Mouse (Mus musculus) cerebellum, adult 11 months (tissue): ENCODE data around the gene Brsk2.

Experiments
- DNase-seq: peaks from one replicate; pipeline ENCODE4 v3.0.0; 2022

The Brsk2 gene

DNA sequence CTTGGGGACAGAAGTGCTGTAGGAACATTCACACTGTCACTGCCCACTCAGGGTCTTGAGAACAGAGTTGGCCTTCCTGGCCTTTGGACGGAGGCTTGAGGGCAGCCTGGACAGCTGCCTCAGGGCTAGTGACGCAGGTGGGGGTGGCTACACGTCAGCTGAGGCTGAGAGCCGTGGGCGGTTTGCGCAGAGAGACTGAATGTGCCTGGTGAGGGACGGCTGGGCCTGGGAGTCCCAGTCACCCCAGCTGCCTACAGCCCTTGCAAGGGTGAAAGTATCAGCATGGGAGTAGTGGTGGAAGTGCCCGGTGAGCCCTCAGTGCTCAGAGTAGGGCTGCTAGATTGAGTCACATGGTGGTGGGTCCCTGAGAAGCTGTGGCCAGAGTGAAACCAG is 6.6 kb downstream of the Brsk2 start:
- no peak for DNase-seq

DNA sequence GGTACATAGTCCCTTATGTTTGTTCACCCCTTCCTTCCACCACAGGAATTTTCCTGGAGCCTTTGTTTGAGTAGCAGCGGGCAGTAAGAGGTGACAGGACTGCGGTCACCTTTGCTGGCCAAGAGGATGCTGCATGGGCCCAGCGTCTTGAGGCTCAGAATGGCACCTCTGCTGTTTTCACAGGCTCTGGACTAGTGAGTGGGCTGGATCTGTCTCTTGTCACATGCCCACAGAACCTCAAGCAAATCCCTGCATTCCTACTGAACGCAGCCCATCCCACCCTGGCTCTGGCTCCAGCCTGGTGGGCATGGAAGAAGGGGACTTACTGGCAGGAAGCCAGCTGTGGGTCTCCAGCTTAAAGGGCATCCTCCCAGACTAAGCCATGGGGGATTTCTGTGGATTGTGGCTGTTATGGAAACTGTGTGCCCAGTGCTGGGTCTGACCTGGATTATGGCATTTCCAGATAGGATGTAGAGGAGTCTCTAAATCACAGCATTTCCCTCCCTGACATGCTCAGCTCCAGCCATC is 8.0 kb downstream of the Brsk2 start:
- no peak for DNase-seq

DNA sequence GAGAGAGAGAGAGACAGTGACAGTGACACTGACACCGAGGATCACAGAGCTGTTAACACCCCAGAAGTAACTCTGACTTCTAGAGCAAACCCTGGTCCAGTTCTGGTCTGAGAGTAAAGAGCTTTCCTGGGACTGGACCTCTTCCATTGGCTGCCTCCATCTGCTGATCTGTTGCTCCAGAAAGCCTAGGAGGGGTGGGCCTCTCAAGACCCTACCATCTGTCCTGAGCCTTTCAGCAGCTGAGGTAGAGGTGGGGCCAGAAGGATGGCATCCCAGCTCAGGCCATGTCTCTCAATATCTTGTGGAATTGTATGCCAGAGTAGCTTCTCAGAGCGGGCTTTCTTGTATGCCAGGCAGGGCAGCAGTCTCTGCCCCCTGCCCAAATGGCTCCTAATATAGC is 8.7 kb downstream of the Brsk2 start:
- DNase-seq = no peak

DNA sequence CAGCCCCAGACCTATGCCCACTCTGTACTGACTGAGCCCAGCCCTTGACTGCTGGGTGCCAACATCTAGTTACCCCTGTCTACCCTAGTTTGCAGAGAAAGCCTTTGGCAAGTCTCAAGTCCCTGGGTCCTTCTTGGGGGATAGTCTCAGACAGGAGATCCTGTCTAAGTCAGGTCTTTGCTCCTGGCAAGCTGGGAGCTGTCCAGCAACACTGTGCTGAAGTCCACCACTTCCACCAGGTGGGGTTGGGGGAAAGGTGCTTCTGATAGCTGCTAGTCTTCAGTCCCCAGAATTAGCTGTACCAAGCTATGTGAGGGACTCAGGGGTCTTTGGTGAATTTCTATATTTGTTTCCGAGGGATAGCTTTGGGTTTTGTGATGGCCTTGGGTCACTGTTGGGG is 9.6 kb downstream of the Brsk2 start:
- no peak for DNase-seq

DNA sequence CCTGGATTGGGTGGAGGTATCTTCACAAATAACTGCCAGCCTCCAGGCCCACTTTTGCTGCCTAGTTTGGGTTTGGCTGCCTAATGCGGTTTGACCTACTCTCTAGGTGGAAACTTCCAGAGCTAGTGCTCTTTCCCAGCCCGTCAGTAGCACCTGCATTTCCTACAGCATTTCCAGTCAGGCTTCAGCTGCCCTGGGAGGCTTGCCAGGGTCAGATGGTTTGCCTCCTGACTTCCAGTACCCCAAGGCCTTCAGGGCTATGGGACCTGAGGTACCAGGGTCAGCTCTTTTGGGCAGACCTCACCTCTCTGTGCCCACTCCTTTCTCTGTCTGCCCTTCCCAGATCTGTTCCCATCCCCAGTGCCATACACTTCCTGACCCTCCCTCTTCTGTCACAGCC is 11.4 kb downstream of the Brsk2 start:
- peak; percentile 57 for DNase-seq

DNA sequence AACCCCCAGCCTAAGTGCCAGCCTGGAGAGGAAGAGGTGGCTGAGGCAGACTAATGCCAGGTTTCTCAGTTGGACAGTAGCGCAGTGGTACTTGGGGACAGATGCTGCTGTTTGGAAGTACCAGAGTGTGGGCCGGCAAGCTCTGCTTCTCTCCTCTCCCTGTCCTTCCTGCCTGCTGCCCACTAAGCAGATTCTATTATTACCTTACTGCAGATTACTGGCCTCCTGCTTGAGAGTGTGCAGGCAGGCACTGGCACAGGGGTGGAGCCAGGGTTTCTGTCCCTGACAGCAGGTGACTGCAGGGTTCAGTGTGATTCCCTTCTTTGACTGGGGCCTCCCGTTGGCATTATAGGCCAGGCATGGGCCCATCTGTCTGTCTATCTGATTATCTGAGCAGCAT is 11.9 kb downstream of the Brsk2 start:
- peak; percentile 56 for DNase-seq

DNA sequence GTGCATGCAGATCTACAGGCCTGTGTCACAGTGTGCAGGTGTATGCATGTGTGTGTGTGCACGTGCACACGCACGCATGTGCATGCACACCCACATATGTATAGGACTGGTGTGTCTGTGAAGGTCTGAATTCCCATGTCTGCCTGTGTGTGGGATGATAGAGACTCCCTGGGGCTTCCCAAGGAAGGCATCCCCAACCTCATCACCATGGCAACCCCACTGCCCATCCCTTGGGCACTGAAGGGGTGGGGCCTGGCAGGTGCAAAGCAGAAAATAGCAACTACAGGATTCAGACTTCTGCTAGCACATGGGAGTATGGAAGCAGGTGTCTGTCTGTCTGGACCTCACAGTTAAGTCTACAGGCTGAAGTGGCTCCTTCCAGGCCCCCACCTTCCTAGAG is 13.0 kb downstream of the Brsk2 start:
- no peak for DNase-seq

DNA sequence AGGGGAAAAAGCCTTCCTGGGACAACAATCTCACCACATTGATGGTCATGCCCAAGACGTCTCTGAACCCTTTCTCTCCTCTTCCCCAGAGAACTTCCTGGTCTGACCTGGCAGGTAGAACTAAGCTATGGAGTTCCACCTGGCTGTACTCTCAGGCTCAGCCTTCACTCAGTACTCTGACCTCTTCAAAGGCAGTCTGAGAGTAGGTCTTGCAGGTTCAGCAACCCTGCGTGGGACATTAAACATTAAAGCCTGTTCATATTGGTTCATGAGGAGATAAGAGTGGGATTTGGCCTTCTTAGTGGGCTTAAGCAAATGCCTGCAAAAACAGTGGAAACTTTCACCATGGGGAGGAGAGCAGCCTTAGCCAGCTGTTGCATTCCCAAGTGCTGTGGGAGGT is 16.7 kb downstream of the Brsk2 start:
- DNase-seq = no peak

DNA sequence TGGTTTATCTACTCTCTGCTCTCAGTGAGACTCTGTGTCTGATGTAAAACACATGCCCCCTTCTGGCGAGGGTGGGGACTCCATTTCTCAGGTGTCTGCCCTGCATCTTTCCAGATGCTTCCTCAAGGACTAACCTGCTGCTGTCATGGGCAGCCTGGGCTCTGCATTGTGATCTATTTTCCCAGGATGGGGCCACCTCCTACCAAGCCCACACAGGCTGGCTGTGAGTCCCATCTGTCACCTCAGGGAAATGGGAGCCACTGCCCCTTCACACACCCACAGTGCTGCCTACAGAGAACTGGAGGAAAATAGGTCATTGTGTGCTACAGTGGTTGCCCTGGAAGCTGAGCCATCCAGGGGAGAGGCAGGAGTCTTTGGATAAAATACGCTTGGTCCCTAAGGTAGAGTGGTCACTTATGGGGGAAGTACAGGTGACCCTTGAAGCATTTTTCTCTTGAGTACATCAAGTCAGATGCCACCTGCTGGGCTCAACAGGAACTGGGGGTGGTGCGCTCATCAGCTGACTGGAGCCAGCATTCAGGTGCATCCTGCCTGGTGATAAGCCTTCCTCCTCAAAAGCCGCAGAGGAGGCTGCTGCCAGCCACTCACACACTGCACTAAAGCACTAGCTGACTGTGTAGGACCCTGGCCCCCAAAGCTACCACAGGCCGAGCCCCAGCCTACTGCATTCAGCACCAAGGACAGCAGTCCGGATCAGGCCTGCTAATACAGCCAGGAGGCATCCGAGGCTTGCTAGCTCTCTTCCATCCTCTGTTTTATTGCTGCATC is 23.5 kb downstream of the Brsk2 start:
- DNase-seq = no peak

DNA sequence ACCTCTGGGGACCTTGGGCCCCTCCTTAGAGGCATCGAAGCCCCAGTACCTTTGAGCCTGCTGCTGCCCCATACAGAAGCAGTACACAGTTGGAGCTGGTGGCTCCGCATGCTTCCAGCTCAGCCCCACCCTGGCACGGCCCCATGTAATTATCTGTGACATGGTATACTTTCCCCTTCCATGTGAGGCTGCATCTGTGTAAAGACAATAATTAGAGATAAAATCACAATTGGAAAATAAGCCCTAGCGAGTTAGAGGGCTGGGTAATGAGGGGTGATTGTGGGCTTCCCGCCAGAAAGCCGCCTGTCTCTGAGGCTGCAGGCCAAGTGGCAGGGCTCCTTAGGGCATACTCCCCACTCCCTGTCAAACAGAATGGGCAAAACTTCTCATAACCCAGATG is 28.5 kb downstream of the Brsk2 start:
- DNase-seq = no peak

DNA sequence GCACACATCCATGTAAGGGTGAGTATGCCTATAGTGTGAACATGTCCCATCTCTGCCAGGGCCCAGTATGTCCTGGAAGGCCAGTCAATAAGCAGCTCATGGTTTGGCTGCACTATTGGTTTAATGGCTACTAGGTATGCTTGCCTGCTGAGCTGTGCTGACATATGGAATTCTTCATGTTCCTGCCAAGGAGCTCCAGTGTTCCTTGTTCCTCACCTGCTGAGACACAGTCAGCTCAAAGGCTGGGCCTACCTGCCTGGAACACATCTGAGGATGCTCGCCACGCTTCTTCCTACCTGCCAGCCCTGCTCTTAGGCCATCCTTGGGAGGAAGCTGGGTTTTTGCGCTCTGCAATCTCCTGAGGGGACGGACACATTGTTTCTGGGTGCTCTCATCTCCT is 29.7 kb downstream of the Brsk2 start:
- DNase-seq = no peak

DNA sequence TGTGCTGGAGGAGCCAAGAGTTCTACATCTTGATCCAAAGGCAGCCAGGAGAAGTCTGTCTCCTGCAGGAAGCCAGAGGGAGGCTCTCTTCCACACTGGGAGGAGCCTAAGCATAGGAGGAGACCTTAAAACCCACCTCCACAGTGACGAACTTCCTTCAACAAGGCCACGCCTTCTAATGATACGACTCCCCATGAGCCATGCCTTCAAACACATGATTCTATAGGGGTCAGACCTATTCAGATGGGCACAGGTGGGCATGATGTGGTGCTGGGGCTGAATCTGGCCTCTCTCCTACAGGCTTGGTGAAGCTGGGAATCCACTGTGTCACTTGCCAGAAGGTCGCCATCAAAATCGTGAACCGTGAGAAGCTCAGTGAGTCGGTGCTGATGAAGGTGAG is 31.7 kb downstream of the Brsk2 start:
- DNase-seq = no peak

DNA sequence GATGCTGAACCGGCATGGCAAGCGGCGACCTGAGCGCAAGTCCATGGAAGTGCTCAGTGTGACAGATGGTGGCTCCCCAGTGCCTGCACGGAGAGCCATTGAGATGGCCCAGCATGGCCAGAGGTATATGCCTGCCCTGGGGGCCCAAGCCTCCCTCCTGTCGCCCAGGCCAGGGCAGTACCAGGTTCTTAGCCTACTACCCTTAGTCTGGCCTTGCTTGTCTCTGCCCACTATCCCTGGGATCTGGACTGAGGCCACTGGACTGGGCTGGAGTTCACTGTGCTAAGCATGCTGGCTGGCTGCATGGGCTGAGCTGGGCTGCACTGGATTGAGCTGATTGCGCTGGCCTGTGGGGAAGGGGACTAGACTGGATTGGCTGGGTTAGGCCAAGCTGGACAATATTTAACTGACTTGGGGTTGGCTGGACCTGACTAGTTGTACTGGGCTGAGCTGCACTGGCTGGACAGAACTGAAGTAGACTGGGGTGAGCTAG is 38.8 kb downstream of the Brsk2 start:
- peak; percentile 44 for DNase-seq

DNA sequence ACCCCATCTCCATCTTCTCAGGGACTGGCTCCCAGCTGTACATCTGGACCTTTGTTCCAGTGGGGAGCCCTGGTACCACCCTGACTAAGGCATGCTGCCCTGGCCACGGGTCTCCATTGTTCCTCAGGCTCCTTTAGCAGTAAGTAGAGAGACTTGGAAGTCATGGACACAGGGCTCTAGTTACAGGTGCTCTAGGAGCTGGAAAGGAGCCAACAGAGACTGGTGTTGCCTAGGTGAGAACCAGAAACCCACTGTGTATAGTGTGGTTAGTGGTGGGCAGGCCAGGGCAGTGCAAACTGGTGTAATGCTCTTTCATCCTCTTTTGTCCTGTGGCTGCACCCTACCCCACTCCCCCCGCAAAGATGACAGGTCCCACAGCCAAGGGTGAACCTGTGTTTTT is 41.6 kb downstream of the Brsk2 start:
- DNase-seq = no peak

DNA sequence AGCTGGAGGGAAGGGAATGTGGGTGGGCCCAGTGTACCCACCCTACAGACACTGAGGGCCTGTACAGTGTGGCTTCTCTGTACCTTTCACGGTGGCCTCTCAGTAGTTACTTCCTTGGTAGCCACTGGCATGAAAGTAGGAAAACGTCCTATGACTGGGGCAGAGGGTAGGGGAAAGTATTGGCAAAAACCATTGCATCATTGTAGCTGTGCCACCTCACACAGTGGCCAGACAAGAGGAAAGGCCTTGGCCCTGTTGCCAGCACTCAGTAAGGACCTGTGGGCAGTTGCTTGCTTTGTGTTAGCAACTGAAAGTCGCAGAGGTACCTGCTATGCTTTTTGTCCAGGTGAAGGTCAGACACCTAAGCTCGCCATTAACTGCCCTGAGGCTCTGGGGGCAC is 44.6 kb downstream of the Brsk2 start:
- no peak for DNase-seq

DNA sequence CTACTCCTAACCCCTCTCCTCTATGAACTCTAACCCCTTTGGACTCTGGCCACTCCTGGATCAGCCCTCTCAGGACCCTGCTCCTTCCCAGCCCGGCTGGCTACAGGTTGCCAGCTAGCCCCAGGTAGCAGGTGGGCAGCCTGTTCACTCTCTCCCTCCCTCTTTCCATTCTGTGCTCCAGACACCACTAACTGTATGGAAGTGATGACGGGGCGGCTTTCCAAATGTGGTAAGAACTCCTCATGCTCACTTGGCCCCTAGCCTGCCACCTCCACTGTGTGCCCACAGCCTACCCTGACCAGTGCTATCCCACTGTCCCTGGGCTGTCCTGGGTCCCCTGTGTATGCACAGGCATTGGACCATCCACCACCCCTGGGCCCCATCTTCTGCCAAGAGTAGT is 51.1 kb downstream of the Brsk2 start:
- DNase-seq = peak; percentile 61

DNA sequence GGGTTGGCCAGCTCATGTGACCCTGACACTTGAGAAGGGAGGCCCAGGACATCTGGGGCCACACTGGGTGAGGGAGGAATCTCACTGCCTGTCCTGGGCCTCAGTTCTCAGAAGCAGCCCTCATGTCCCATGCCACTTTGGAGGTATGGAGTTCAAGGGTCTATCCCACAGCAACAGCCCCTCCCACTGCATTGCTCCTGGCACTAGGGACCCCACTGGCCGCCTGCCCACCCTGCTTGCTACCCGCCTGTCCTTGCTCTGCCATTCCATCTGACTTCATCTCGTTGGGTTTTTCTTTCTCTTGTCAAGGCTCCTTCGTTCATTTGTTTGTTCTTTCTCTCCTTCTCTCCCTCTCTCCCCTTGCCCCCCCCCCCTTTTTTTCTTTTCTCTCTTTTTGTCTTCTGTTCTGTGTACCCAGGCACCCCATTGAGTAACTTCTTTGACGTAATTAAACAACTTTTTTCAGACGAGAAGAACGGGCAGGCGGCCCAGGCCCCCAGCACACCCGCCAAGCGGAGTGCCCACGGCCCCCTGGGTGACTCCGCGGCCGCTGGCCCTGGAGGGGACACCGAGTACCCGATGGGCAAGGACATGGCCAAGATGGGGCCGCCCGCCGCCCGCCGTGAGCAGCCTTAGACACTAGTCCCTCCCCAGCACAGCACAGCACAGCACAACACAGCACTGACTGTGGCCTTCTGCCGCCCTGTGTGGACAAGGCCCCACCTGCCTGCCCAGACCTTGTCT is 52.2 kb downstream of the Brsk2 start:
- no peak for DNase-seq

DNA sequence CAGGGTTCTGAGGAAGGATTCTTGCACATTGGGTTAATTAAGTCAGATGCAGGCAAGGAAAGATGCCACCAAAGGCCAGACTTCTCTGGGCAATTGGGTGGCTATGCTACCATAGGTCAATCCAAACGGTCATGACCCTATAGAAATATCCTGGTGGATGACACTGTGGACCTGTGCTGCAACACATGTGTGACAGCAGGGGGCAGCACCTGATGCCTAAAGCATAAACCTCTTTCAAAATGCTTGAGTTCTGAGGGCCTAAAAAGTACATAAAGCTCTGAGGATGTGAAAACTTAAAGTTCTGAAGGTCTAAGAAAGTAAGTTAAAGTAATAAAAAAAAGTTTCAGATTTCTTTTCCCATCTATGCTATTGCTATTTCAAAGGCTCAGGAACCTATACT is 67.0 kb downstream of the Brsk2 start:
- no peak for DNase-seq

DNA sequence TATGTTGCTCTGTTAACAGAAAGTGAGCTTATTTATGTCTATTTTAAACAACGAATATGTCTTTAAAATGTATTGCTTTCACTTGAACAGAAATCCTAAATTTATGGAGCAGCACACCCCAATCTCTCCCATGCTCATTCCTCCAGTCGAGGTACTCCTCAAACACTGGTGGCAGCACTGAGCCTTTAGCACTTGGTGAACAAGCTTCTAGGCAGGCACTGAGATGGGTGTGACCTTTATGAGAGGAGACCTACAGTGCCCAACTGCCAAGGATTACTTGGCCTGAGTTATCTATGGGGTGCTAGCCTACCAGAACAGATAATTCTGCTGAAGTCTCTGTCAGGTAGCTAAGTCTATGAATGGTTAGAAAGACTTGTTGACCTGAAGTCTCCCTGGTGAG is 70.1 kb downstream of the Brsk2 start:
- DNase-seq = no peak

DNA sequence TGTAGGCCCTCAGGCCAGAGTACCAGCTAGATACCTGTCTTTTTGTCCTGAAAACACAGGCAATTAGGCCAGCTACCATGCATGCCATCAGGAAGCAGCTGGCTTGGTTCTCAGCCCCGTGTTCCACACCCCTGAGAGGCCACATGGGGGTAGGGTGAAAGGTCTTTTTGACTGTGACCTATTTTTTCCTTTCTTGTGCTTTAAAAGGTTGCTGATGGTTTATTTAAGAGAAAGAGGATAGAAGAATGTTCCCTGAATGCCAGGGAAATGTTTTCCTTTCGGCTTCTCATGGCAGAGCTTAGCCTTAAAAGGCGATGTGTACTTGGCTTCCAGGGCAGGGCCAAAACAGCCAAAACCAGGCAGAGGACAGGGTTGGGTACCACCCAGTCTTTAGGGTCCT is 71.3 kb downstream of the Brsk2 start:
- no peak for DNase-seq

DNA sequence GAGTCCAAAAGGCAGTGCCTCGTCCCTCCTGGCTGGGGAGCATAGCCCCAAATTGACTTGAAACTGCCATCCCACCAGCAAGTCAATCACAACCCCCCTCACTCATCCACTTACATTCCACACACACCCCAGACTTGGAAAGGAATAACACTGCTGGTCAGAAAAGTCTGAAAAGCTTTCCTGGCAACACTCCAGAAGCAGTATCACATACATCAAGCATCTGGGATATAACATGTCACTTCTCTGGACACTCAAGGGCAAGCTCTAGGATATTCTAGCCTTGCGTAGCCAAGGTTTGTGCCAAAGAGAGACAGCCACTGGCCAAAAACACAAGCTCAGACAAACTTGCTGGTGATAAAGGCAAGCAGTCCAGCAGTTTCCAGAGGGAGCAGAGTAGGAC is 75.6 kb downstream of the Brsk2 start:
- DNase-seq = no peak

DNA sequence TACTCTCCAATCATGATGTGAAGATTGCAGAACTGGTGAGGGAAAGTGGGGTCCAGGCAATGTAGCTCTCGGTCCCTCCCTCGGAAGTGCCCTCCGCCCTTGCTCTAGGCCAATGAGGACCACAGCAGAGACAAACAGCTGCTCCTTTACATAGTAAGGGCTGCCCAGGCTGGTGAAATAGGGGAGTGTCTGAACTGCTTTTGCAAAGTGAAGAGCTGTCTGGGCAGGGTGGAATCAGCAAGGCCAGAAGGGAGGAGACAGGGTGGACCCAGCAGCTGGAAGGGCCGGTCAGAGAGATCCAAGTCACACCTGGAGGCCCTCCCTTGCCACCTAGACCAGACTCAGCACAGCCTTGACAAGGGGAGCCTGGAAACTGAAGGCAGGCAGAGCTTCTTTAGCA is 76.4 kb downstream of the Brsk2 start:
- no peak for DNase-seq

DNA sequence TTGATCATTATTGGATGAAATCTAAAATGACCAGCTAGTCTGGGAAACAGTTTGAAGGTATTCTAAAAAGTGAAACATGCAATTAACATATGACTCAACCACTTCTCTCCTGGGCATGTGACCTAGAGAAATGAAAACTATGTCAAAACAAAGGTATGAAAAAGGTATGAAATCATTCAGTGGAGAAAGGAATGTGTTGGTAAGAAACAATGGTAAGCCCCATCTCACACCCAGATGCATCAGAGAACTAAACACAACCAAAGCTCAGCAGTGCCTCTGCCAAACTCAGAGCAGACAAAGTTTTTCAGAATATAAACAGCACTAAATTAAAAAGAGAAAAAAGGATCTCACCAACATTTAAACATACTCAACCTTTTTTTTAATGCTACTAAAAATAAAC is 80.5 kb downstream of the Brsk2 start:
- DNase-seq = no peak

DNA sequence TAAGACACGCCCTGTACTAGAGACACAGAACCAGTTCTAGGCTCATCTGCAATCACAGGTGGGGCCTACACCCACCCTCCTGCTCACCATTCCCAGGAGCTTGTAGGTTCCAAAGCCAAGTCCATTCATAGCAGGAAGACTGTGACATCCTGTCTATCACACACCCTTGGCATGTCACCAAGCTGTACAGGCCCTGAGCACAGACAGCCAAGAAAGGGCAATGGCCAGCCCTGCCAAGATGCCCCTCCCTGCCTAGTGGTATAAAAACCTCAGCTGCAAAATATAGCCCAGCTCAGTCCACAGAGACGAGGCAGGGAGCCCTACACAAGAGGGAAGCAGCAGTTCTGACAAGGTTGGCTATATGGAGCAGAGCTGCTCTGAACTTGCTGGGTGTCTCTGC is 84.6 kb downstream of the Brsk2 start:
- peak; percentile 52 for DNase-seq
